Mouse (Mus musculus) brain, adult 2 months (tissue): ENCODE data around the gene Batf.
"Not testable (repeated sequence)": the region's sequence is repeated elsewhere in the genome, so short reads cannot be mapped to it uniquely, and the experiment has no call there.

Source experiments
- DNase-seq: peaks from one replicate; pipeline ENCODE4 v3.0.0; 2011; ENCODE audit warnings: low read depth, low spot score

Gene Batf

DNA sequence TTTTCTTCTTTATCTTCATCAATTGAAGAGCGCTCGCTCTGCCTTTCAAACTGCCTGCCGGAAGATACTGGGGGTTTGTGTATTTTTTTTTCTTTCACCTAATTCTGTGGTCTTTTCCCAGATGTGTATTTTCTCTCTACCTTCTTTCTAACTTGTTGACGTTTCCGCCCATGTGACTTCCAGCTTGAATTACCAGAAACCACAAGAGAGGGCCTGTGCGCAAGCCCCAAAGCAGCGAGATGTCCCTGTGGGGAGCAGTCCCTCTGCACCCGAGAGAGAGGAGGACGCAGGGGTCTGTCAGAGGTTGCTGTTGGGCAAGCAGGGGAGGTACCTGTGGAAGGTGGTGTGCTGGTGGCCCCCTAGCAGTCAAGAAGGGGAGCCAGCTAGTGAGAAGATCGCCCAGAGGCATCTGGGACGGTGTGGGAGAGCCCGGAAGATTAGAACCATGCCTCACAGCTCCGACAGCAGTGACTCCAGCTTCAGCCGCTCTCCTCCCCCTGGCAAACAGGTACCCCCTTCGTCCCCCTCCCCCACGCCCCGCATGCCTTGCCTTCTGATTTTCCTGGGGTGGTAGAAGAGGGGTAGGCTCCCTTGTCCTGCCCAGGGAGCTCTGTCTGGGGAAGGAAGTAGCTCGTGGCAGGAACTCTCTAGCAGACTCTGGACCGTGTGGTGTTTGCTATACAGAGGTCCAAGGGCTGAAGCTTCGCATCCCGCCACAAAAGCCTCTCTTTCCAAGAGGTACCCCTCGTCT lies at the start of gene Batf:
Batf (plus strand) TSS at position 204 of the 751 bp plus-strand sequence.
- DNase-seq, result no peak

DNA sequence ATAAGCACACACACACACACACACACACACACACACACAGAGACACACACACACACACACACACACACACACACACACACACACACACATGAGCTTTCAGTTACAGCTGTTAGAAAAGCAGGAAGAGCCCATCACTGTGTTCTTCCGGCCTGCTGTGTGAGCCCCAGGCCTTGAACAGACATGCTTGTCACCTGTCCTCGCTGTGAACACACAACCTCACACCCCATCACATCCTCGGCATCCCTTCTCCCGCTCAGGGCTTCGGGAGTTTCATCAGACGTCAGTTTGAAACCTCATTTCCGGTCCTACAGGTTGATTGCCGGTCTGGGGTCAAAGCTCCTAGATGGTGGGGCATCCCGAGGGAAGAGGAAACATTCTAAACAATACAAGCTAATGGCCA lies 48.5 kb upstream of the Batf start:
- no peak for DNase-seq

DNA sequence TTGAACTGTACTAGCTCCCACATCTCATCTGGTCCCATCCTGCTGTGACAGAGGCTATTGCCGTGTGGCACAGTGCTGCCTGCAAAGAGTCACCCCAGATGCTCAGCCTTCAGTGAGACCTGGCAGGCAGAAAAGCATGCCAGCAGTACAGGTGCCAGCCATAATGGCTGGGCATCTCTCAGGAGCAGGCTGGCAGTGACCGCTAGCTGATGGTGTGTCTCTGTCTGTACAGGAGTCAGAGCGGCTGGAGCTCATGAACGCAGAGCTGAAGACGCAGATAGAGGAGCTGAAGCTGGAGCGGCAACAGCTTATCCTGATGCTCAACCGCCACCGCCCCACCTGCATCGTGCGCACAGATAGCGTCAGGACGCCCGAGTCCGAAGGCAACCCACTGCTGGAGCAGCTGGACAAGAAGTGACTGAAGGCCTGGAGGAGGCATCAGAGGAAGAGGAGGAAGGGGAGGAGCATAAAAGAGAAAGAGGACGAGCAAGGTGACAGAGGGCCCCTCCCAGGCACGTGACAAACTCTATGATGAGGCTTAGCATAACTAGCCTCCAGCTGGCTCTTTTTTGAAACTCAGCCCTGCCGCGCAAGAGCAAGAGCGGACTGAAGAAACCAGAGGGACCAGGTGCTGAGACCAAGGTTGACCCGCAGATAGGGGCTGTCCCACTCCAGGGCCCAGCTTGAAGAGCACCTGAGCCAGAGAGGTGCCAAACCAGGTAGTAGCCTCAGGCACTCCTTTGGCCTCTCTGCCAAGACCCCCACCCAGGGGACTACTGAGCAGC lies 47.7 kb upstream of the Batf start:
- no peak for DNase-seq

DNA sequence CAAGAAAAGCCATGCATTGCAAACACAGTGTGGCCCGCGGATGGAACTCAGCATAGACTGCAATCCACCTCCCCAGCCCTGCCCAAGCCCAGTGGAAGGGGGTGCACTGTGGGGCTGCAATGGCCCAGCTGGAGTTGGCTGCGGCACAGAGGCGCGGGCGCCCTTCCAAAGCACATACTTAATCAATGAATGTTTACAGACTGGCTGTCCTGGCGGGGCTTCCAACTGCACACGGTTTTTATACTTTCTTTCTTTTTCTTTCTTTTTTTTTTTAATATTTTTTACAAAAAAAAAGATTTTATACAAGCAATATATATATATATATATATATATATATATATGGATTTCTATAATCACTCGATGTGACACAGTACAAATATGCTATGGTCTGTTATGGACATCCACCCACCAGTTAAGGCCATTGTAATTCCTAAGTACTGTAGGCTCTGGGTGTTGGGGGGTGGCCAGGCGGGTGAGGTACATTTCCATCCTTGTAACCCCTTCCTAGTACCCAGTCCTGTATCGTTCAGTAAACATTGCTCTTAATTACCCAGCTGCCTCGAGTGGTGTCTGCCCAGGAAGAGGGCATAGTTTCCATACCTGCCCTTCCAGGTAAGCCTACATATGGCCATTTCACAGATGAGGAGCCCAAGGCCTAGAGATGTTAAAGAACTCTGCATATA lies 47.0 kb upstream of the Batf start:
- no peak for DNase-seq

DNA sequence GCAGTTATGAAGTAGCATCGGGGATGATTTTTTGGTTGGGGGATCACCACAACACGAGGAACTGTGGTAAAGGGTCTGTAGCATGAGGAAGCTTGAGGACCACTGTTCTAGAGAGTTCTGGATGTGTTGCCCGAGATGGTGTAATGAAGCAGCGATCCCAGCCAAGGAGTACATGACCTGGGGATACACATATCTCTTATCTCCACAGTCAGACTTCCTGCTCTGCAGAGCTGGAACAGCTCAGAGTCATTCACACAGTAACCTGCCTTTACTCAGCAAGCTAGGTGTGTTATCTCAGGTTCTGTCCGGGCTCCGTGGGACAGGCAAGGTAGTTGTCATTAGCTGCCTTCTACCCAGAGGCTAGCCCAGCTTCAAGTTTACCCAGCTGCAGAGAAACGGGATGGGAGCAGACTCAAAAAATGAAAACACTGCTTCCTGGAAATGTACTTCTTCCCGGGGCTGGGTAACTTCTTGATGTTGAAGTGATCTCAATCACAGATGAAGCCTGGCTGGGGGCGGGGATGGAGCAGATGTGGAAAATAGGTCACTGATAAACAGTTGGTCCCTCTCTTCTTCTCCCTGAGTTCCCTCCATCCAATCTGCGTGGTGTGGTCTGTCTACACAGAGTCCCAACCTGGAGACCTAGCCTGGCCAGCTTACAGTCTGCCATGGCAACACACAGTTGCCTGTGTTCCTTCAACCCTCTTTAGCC lies 45.5 kb upstream of the Batf start:
- DNase-seq, result no peak

DNA sequence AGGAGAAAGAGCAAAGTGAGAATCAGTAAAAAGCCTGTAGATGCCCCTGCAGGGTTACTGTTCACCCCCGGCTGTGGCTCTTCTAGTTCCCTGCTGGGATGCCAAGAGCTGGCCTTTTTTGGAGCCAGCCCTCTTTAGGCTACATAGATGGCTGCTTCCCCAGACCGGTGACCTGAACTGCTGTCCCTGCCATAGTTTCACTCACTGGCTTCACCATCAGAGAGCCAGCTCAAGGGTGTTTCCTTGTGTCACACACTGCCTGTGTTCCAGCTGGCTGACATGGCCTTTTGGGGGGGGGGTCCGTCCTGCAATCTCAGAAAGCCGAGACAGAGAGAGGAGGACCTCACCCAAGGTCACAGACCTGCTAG lies 44.9 kb upstream of the Batf start:
- no peak for DNase-seq

DNA sequence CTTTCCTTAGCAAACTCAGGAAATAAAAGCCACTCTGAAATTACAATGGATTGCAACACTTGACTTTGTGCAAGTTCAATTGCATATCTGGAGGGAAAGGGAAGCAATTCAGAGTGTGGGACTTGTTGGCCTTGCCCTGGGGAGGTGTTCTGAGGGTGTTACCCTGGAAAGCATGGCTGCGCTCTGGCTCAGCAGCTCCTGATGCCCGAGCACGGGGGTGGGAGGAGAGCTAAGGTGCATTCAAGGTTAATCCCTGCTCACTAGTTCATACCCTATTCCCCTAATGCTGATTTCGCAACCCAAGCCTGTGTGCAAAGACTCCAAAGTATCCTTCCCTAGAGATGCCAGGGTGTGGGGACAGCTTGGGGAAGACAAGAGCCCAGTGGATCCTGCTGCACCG lies 42.7 kb upstream of the Batf start:
- no peak for DNase-seq

DNA sequence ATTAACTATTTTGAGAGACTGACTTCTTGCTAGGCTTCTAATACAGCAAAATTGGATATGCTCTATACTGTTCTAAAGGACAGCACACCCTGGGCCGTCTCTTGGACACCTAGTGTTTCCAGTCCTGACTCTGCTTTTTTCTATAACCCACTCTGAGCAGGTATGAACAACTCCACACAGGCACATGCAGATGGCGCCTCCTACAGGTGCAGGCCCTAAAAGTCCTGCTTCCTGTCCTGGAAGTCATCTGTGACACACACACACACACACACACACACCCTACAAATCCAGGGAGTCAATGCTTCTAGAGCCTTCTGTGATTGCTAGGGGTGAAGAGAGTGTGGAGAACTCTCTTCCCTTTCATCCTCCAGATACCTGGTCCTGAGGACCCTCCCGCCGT lies 40.8 kb upstream of the Batf start:
- DNase-seq, result no peak

DNA sequence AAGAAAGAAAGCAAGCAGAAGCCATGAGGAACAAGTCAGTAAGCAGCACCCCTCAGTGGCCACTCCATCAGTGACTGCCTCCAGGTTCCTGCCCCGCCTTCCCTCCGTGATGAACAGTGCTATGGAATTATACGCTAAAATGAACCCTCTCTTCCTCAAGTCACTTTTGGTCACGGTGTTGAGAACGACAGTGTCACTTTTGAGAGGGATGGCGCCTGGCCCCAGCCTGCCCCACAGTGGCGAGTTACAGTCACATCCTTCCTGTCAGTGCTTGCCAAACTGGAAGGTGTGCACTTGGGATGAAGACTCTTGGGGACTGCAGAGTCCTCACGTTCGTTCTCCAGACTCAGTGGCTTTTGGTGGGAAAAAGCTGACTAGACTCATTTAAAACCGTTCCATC lies 39.1 kb upstream of the Batf start:
- peak; percentile 57 for DNase-seq

DNA sequence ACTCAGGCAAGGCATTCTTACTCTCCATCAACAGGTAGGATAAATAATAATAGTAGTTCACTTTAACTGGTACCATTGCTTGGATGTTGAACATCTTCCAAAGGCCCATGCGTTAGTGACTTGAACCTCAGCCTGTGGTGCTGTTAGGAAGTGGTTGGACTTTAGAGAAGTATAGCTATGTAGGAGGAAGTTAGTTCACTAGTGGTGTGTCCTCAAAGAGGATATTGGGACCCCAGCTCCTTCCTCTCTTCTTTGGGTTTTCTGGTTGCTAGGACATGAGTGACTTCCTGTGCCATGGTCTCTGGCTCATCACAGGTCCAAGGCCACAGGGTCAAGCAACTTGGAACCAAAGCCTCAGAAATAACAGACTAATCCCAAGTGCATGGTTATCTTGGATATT lies 38.5 kb upstream of the Batf start:
- DNase-seq, result no peak

DNA sequence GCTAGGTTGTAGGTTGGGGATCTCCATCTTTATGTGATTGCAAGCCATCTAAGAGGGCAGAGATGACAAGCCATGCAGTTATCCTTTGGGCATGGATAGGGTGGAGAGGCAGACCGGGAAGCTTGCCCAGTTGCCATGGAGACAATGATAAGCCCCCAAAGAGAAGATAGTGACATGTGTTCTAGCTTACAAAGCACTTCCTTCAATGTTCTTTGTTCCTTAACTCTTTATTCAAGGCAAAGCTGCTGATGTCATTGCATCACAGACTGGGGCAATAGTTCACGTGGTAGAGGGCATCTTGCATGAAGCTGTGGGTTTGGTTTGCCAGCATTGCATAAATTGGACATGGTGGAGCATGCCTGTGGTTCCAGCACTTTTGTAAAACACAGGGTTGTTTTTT lies 27.1 kb upstream of the Batf start:
- no peak for DNase-seq

DNA sequence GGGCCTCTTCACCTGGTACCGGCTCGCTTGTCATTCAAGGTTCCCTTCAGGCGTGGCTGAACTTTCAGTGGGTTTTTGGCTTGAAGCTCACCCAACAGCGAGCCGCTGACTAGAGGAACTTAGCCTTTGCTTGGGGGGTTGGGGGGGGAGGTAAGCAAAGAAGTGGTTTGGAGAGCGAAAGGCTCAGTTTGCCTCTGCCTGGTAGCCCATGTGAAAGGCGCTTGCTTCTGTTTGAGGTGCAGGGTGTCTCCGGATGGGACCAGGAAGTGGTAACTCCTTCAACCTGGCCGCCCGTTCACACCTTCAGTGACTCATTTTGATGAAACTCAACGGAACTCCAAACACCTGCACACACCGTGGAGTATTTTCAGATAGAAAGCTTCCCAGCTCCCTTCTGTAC lies 25.6 kb upstream of the Batf start:
- DNase-seq, result no peak

DNA sequence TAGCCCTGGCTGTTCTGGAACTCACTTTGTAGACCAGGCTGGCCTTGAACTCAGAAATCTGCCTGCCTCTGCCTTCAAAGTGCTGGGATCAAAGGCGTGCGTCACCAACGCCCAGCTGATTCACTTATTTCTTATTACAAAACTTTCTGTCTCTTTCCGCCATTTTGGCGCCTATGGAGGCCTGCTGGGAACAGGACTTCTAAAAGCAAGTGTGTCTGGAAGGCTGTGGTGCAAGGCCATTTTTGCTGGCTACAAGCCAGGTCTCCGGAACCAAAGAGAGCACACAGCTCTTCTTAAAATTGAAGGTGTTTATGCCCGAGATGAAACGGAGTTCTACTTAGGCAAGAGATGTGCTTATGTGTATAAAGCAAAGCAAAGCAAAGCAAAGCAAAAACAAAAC lies 24.2 kb upstream of the Batf start:
- DNase-seq, result not testable (repeated sequence)

DNA sequence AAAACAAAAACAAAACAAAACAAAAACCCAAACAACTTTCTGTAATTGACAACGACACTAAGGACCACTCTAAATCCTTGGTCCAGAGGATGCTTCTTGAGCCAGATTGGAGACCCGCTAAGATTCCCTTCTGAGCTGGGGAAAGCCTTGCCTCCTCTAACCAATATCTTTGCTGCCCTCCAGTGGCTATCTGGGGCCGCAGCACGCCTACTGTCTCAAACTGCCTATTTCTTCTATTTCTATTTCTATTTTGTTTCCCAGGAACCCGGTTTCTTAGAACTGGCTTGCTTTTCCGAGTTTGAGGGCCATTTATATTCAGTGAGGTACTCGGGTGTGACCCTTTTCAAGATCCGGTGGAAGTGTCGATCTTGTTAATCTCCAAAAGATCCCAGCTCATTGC lies 23.6 kb upstream of the Batf start:
- peak; percentile 85 for DNase-seq

DNA sequence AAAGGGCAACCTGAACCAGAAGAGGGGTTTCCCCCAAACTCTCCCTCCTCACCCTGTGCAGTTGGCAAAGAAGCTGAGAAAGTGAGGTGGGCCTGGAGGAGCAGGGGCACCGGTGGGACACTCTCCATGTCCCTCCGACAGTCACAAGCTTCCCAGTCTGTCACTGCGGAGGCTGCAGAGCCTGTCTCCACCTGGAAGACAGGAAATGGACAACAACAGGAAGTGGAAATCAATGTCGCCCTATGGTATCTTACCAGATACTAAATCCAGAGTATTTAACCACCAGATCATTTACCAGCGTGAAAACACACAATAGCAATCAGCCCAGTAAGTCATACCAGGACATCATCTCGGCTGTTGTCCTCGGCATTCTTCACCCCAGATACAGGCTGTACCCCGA lies 20.4 kb upstream of the Batf start:
- no peak for DNase-seq

DNA sequence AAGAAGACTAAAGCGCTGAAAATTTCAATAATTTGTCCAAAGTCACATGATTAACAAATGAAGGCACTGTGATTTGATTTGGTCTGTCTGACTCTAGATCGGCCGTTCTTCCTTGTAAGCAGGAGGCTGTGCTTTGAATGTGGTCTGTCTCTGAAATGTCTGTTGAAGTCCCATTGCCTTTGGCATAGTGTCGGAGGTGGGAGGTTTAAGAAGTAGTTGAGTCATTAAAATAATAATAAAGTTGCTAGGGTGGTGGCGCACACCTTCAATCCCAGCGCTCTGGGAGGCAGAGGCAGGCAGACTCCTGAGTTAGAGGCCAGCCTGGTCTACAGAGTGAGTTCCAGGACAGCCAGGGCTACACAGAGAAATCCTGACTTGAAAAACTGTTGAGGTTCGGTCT lies 19.4 kb upstream of the Batf start:
- no peak for DNase-seq

DNA sequence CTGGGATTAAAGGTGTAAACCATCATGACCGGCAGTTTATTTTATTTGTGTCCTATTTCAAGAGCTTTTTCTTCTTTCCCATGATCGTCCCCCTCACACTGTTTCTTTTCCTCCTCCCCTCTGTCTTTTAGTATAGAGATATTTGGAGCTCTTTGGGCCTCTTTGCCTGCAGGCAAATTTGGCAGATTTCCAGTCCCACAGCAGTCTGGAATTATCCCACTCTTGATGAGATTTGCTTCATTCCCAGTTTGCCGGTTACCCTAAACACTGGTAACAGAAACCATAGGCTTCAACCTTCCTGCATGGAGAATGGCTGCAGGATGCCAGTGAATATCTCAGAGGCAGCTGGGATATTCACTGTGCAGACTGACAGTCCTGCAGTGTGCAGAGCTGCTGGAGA lies 17.8 kb upstream of the Batf start:
- peak; percentile 43 for DNase-seq

DNA sequence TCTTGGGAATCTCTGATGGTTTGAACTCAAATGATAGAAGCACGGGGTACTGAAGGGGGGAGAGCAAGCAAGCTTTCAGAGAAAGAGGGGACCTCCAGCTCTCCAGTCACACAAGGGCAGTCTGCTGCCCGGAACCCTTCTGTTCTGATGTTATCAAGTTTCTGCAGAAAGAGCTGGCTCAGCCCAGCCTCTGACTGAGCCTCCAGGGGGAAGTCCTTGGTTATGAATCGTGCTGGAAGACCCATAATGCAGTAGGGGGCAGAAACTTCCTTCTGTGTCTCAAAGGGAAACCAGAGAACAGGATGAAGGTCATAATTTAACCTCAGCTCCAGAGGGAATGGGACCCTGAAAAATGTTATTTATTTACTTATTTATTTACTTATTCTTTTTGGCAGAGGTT lies 16.4 kb upstream of the Batf start:
- no peak for DNase-seq

DNA sequence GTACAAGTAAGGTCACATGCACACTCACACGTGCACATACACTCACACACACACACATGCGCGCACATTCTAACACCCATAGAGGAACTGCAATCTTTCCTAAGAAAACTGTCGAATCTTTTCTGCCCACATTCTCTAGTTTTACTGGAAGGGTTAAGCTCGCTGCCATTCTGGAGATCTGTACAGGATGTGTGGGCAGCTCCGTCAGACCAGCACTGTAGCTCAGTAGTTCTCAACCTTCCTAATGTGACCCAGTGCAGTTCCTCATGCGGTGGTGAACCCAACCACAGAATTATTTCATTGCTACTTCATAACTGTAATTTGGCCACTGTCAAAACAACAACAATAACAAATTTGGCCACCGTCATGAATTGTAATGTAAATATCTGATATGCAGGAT lies 12.6 kb upstream of the Batf start:
- DNase-seq, result no peak

DNA sequence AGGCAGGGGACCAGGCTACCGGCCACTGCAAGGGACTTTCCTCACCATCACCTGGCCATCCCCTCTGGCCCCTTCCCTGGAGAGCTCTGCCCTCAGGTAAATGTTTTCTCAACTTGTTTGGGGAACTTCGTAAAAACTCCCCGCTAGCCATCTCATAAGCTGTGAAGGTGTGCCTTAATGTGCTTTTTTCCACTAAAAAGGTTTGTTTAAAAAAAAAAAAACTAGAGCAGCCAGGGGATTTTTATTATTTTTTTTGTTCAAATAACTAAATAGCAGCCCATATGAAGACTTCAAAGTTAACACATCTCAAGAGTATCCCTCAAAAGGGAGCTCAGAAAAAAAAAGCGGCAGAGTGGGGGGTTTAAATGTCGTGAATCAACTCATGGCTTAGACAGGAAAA lies 7.4 kb upstream of the Batf start:
- DNase-seq, result no peak

DNA sequence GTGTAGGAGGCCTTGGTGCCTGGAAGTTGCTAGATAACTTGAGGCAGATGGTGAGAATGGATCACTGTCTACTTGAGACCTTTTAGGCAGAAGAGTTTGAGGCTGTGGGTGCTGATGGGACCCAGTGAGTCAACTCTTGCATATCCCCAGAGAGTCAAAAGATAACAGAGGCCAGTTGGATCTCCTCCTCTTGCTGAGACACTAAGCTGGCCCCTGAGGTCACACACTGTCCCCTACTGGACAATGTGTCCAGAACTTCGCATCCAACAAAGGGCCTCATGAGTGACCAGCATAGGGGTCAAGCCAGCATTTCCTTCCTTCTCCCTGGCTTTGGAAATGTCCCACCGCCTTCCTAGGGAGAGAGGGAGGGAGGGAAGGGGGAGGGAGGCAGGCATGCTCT lies 6.7 kb upstream of the Batf start:
- DNase-seq, result no peak

DNA sequence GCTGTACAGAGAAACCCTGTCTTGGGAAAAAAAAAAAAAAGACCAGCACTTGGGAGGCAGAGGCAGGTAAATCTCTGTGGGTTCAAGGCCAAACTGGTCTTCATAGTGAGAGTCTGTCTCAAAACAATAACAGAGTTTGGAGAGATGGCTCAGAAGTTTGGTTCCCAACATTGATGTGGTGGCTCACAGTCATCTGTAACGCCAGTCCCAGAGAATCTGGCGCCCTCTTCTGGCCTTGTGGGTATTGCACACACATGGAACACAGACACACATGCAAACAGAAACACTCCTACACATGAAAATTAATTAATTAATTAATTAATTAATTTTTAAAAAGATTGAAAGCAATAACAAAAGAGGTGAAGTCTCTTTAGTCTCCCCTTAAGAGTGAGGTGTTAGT lies 4.1 kb upstream of the Batf start:
- no peak for DNase-seq
